Mouse (Mus musculus): ENCODE results near the gene Rasgrp1. TPM values are rescaled to one million over a fixed set of nuclear protein-coding genes. Genes with fewer than 3 reads are reported as not detected.

The Rasgrp1 gene
- 2.2 and 2.3 TPM in 2 replicates for polyA plus RNA-seq (2015; fragmentation: Nextera tagmentation; extraction: Ambion mirVana)

DNA sequence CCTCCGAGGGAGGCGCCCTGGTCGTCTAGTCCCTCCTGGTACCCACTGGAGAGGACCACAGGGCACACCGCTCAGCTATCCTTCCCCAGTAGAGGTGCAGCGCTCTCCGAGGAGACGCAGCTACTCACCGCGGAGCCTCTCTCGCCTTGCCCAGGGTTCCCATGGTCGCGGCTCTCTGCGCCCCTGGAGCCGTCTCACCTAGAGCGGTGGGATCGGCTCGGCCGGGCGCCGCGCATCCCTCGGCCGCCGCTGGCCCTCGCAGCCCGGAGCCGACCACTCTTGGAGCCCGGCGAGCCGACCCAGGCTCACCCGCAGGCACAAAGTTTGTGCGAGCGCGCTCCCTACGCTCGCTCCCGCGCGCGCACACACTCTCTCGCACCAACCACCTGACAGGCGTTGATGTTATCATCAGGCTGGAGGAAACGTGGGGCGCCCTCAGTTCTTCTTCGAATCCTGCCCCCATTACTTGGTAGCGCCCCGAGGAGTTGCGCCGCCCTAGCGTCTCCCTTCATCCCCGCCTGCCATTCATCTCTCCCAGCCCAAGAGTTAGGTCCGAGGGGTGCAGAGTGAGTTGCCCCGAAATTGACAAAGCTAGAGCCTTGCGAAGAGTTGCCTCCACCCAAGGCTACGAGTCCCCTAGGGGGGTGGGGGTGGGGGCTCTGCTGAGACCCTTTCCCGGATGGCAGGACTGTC, at the start of gene Rasgrp1:
Rasgrp1 (minus strand) TSS at position 455 of the 693 bp plus-strand sequence.

DNA sequence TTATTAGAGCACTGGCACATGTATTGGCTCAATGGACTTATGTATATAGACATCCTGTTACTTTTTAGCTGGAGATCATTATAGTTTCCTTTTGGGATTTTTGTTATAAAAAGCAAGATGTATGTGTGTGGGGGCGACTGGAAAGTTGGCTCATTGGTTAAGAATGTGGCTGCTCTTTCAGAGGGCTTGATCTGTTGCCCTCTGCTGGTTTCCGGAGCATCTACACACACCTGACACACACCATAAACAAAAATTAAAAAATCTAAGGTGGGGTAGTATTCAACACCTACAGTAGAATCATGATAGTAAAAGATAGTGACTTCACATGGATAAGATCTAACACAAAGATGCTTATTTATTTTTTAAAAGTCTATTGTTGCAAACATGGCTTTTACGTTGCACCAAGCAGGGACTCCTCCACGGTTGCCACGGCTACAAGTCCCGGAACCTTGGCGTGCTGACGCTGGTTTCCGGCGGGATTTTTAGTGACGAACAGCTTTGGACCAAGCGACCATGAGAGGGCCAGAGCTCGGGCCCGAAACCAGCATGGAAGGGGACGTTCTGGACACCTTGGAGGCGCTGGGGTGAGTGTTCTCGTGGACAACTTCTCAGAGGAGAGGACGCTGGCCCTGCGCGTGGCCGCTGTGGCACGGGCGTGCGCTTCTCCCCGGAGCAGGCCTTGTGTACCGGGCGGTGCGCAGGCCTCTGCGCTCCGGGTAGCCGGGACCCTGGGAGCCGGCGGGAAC, 93.4 kb downstream of the Rasgrp1 start, which contains the start of gene Fam98b:
Fam98b (plus strand) TSS at position 485 of the 746 bp plus-strand sequence.

Other genes starting within 250 kb of the Rasgrp1 start
- gene Spred1, start 221.6 kb downstream of the Rasgrp1 start, polyA plus RNA-seq (2015; fragmentation: Nextera tagmentation; extraction: Ambion mirVana), result 19.0 and 22.4 TPM in 2 replicates
- gene Fam98b, start 93.3 kb downstream of the Rasgrp1 start, polyA plus RNA-seq (2015; fragmentation: Nextera tagmentation; extraction: Ambion mirVana), result 14.3 and 17.0 TPM in 2 replicates

All from neural tube, postnatal 0 days (tissue).